Mouse (Mus musculus) lung, embryonic 14.5 days (tissue): ENCODE results near the gene Itga2b. TPM values are rescaled to one million over a fixed set of nuclear protein-coding genes. Genes with fewer than 3 reads are reported as not detected.
A peak's percentile ranks its signal among the peaks of the same experiment; 100 is the strongest.

Experiments used
- ATAC-seq: fragments of 200-750 bp; cut with Nextera tagmentation; 2 replicates; pipeline ENCODE4 v1.8.0; 2017; ENCODE audit warnings: mild to moderate bottlenecking, moderate TSS enrichment, moderate library complexity; ENCODE audit not compliant: insufficient read depth
- DNase-seq: peaks from one replicate; pipeline ENCODE4 v3.0.0-alpha.2; 2015
- H3K27ac ChIP-seq: fragments of 300-500 bp; sonication (generic); 2 replicates; pipeline ENCODE4 v1.5.1; 2014; ENCODE audit warnings: low read depth, mild to moderate bottlenecking, moderate library complexity
- H3K27me3 ChIP-seq: fragments of 300-500 bp; sonication (generic); 2 replicates; pipeline ENCODE4 v1.6.1; 2014; ENCODE audit warnings: low read length, control low read depth; ENCODE audit not compliant: insufficient read depth
- H3K36me3 ChIP-seq: fragments of 300-500 bp; sonication (generic); 2 replicates; pipeline ENCODE4 v1.6.1; 2014; ENCODE audit warnings: control low read depth; ENCODE audit not compliant: insufficient read depth
- H3K4me1 ChIP-seq: fragments of 300-500 bp; sonication (generic); 2 replicates; pipeline ENCODE4 v1.6.1; 2014; ENCODE audit warnings: antibody characterized with exemption, control low read depth; ENCODE audit not compliant: insufficient read depth
- H3K4me2 ChIP-seq: fragments of 300-500 bp; sonication (generic); 2 replicates; pipeline ENCODE4 v1.6.1; 2014; ENCODE audit warnings: mild to moderate bottlenecking
- H3K4me3 ChIP-seq: fragments of 300-500 bp; sonication (generic); 2 replicates; pipeline ENCODE4 v1.5.1; 2014; ENCODE audit warnings: low read depth, low read length
- H3K9ac ChIP-seq: fragments of 300-500 bp; sonication (generic); 2 replicates; pipeline ENCODE4 v1.6.1; 2014
- H3K9me3 ChIP-seq: fragments of 300-500 bp; sonication (generic); 2 replicates; pipeline ENCODE4 v1.6.1; 2016; ENCODE audit warnings: low read depth, low read length, control low read depth
- CTCF ChIP-seq: IDR thresholded peaks from 2 replicates; pipeline ENCODE4 v1.5.1; 2016; ENCODE audit warnings: antibody characterized with exemption, low read depth
- WGBS: fragments of 180-500 bp; shearing (Covaris S2); extraction: QIAGEN DNeasy Blood & Tissue Kit; methylation state at CpG from one replicate; pipeline ENCODE4 v1.1.7; 2014; 5-methylcytosine and 5-hydroxymethylcytosine counted together
- polyA plus RNA-seq: library from polyadenylated mRNA; unstranded; fragments of >200 nt; fragmentation: Nextera tagmentation; extraction: Ambion mirVana; gene quantifications from 2 replicates; pipeline ENCODE4 v1.2.1, GENCODE M21; 2014

Gene Itga2b
- polyA plus RNA-seq, 1 experiment from 2014 or later = 10.1 TPM

GRCm38 (mm10) chr11:102435754-102436470, 34.0 kb downstream of the Itga2b start:
- Histone ChIP-seq H3K4me3 (no peak overlapping the region), H3K9me3 (no peaks in the 10 kb centered on the region), H3K4me2 (no peak overlapping the region), H3K27ac (no peak overlapping the region), H3K9ac (no peak overlapping the region), H3K36me3 (peaks cover 67% of the 10 kb centered on the region), H3K27me3 (no peaks in the 10 kb centered on the region), H3K4me1 (peaks cover 6% of the 10 kb centered on the region; the same call in 1 of the 2 replicates)
- DNase-seq (no peak), ATAC-seq (no peak)
- no peak for TF ChIP-seq CTCF
- WGBS = 87% methylated on average over 18 of the region's 18 CpGs

GRCm38 (mm10) chr11:102434816-102435705, 34.9 kb downstream of the Itga2b start:
- Histone ChIP-seq H3K36me3 (peaks cover 59% of the 10 kb centered on the region), H3K4me3 (no peak overlapping the region), H3K4me1 (peaks cover 6% of the 10 kb centered on the region; the same call in 1 of the 2 replicates), H3K27ac (no peak overlapping the region), H3K9ac (no peak overlapping the region), H3K4me2 (no peak overlapping the region), H3K27me3 (no peaks in the 10 kb centered on the region), H3K9me3 (no peaks in the 10 kb centered on the region)
- ATAC-seq (no peak), DNase-seq (no peak)
- no peak for TF ChIP-seq CTCF
- WGBS = 86% methylated on average over 11 of the region's 11 CpGs

GRCm38 (mm10) chr11:102434406-102434805, 35.5 kb downstream of the Itga2b start:
- Histone ChIP-seq H3K36me3 (peaks cover 52% of the 10 kb centered on the region), H3K4me3 (no peak overlapping the region), H3K27me3 (no peaks in the 10 kb centered on the region), H3K4me1 (peaks cover 6% of the 10 kb centered on the region; the same call in 1 of the 2 replicates), H3K27ac (no peak overlapping the region), H3K9ac (no peak overlapping the region), H3K4me2 (no peak overlapping the region), H3K9me3 (no peaks in the 10 kb centered on the region)
- peak; percentile 97 for TF ChIP-seq CTCF
- peak; percentile 25 for ATAC-seq
- WGBS = 12% methylated on average over 7 of the region's 7 CpGs
- peak; percentile 97 for DNase-seq

GRCm38 (mm10) chr11:102433866-102434265, 36.1 kb downstream of the Itga2b start:
- DNase-seq (no peak), ATAC-seq (no peak)
- 93% methylated on average over 7 of the region's 7 CpGs for WGBS
- Histone ChIP-seq H3K4me2 (no peak overlapping the region), H3K4me1 (peaks cover 6% of the 10 kb centered on the region; the same call in 1 of the 2 replicates), H3K27me3 (no peaks in the 10 kb centered on the region), H3K9ac (no peak overlapping the region), H3K27ac (no peak overlapping the region), H3K9me3 (no peaks in the 10 kb centered on the region), H3K4me3 (no peak overlapping the region), H3K36me3 (peaks cover 47% of the 10 kb centered on the region)
- no peak for TF ChIP-seq CTCF

- no peak overlapping the region for H3K4me2 ChIP-seq
- no peak overlapping the region for H3K4me3 ChIP-seq
- no peak for TF ChIP-seq CTCF
- 88% methylated on average over 6 of the region's 6 CpGs for WGBS
- H3K27me3 ChIP-seq = no peaks in the 10 kb centered on the region
- no peak for DNase-seq
- peaks cover 38% of the 10 kb centered on the region for H3K36me3 ChIP-seq
- peaks cover 3% of the 10 kb centered on the region; the same call in 1 of the 2 replicates for H3K4me1 ChIP-seq
- no peak for ATAC-seq
- H3K9me3 ChIP-seq = no peaks in the 10 kb centered on the region
- no peak overlapping the region for H3K27ac ChIP-seq
- H3K9ac ChIP-seq = no peak overlapping the region
Measured at GRCm38 (mm10) chr11:102432896-102433295, 37.0 kb downstream of the Itga2b start.

GRCm38 (mm10) chr11:102432115-102432843, 37.6 kb downstream of the Itga2b start:
- DNase-seq (no peak), ATAC-seq (no peak)
- Histone ChIP-seq H3K27me3 (no peaks in the 10 kb centered on the region), H3K36me3 (peaks cover 33% of the 10 kb centered on the region), H3K9me3 (no peaks in the 10 kb centered on the region), H3K4me2 (0 out of 2 replicates have a peak overlapping the region, but pooled peaks have one; percentile 8), H3K9ac (no peak overlapping the region), H3K4me3 (no peak overlapping the region), H3K27ac (no peak overlapping the region), H3K4me1 (0 out of 2 replicates have a peak, but pooled peaks cover 2% of the 10 kb centered on the region)
- no peak for TF ChIP-seq CTCF
- WGBS = 60% methylated on average over 16 of the region's 16 CpGs
